Mouse (Mus musculus) heart, adult 2 months (tissue): ENCODE results near the gene Rtl8b.
"Not testable (repeated sequence)": the region's sequence is repeated elsewhere in the genome, so short reads cannot be mapped to it uniquely, and the experiment has no call there.

Experiments used
- CTCF ChIP-seq: fragments of 200-600 bp; IDR thresholded peaks from 2 replicates; pipeline ENCODE4 v1.8.1; 2022; ENCODE audit warnings: antibody characterized with exemption, mild to moderate bottlenecking, moderate library complexity
- EP300 ChIP-seq: fragments of 200-500 bp; IDR thresholded peaks from 2 replicates; pipeline ENCODE4 v1.6.1; 2011; ENCODE audit warnings: low read depth, low read length, control low read depth; ENCODE audit not compliant: insufficient read depth
- POLR2A ChIP-seq: fragments of 200-500 bp; IDR thresholded peaks from 2 replicates; pipeline ENCODE4 v1.6.1; 2011; ENCODE audit warnings: mild to moderate bottlenecking, low read depth, low read length, control low read depth; ENCODE audit not compliant: insufficient read depth

DNA sequence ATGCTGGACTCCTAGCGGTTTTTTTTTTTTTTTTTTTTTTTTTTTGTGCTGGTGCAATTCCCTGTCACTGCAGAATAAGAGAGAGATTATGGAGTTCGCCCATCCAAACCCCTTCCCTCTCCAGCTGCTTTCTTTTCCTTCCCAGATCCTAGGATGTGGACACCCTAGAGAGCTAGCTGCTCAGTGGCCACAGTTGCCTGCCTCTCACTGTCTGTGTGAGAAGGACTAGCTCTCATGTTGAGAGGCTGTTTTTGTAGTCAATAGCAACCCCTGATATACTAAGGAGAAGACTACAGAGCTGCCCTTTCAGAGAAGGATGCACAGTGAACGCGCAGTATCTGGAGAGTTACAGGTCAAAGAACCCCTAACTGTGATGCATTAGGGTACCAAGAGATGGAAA, 488 bp upstream of the Rtl8b start:
- not testable (repeated sequence) for TF ChIP-seq POLR2A, CTCF, EP300
